Mouse (Mus musculus): ENCODE measurements around the gene Cdyl2. TPM values are rescaled to one million over a fixed set of nuclear protein-coding genes. Genes with fewer than 3 reads are reported as not detected.

The Cdyl2 gene
- polyA plus RNA-seq, 1 experiment from 2014 or later = 12.7 TPM

DNA sequence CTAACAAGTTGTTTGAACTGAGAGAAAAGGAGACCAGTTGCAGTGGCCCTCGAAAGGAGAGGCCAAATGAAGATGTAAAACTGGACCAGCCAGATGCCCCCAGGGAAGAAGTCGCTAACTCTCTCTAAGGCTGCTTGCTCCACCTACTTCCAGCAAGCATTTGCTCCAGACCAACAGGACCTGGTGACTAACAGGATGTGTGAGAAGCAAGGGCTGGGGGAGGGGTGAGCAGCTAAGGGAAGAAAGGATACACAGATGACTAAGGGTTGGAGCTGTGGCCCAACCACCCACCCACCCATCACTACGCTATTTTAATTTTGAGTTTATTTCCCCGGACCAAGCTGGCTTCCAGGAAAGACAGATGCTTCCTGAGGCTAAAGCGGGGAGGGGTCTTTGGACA, 2.5 kb upstream of the Cdyl2 start:
- WGBS = 80% methylated on average over 5 of the region's 5 CpGs
- no peak overlapping the region for H3K4me2 ChIP-seq (replicated peaks)
- peaks cover 9% of the 10 kb centered on the region; the same call in 1 of the 2 replicates for H3K27me3 ChIP-seq (ENCODE audit: control insufficient read depth, insufficient read depth, low read length)
- ATAC-seq (ENCODE audit: low FRiP score) = no peak
- no peak overlapping the region for H3K4me3 ChIP-seq (replicated peaks; ENCODE audit: low read length)
- no peak overlapping the region for H3K9ac ChIP-seq
- H3K4me1 ChIP-seq (replicated peaks; ENCODE audit: control insufficient read depth, insufficient read depth, low read length) = peaks cover 12% of the 10 kb centered on the region; the same call in 1 of the 2 replicates
- DNase-seq (ENCODE audit: low spot score) = no peak
- no peak overlapping the region for H3K27ac ChIP-seq
- H3K36me3 ChIP-seq (replicated peaks; ENCODE audit: control insufficient read depth, insufficient read depth) = no peaks in the 10 kb centered on the region
- H3K9me3 ChIP-seq (ENCODE audit: control insufficient read depth, low read length) = 0 out of 2 replicates have a peak, but pooled peaks cover 5% of the 10 kb centered on the region

DNA sequence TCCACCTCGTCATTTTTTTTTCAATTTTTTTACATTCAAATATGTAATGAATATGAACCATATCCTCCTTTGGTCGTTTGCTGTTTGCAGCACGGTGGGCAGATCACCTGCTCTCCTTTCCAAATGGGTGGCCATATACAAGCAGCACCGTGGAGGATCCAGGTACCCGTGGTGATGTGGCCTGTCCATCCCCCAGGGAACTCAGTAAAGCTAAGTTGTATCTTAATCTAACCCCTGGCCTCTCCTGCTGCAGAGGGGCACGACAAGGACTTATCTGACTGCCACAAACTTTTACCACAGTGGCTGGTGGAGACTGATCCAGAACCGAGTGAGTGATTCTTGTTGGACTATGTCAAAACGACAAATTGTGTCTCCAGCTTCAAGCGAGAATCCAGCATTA, 1.4 kb upstream of the Cdyl2 start:
- H3K4me1 ChIP-seq (replicated peaks; ENCODE audit: control insufficient read depth, insufficient read depth, low read length) = peaks cover 12% of the 10 kb centered on the region; the same call in 1 of the 2 replicates
- DNase-seq (ENCODE audit: low spot score) (no peak), ATAC-seq (ENCODE audit: low FRiP score) (no peak)
- no peak overlapping the region for H3K9ac ChIP-seq
- 53% methylated on average over 9 of the region's 9 CpGs for WGBS
- H3K36me3 ChIP-seq (replicated peaks; ENCODE audit: control insufficient read depth, insufficient read depth) = no peaks in the 10 kb centered on the region
- H3K27ac ChIP-seq = no peak overlapping the region
- no peak overlapping the region for H3K4me2 ChIP-seq (replicated peaks)
- peaks cover 5% of the 10 kb centered on the region; the same call in 1 of the 2 replicates for H3K9me3 ChIP-seq (ENCODE audit: control insufficient read depth, low read length)
- H3K27me3 ChIP-seq (ENCODE audit: control insufficient read depth, insufficient read depth, low read length) = peaks cover 9% of the 10 kb centered on the region; the same call in 1 of the 2 replicates
- no peak overlapping the region for H3K4me3 ChIP-seq (replicated peaks; ENCODE audit: low read length)

DNA sequence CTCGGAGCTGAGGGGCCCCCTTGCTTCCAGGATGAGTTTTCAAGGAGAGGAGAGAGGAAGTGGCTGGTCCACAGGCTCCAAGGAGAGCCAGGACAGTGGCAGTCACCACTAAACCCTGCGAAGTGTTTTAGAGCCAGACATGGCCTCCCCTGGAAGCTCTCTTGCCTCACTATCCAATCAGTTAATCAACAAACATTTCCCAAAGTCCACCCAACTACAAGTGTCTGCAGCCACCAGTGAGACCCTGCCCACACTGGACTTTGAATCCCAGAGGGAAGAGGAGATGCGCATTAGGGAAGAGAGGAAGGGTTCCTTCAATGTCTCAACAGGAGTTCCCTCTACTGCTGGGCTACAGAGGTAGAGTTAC, 840 bp upstream of the Cdyl2 start:
- H3K4me2 ChIP-seq (replicated peaks) = peak overlapping the region; percentile 71
- H3K4me1 ChIP-seq (replicated peaks; ENCODE audit: control insufficient read depth, insufficient read depth, low read length) = peaks cover 12% of the 10 kb centered on the region; the same call in 1 of the 2 replicates
- peak overlapping the region; percentile 82 for H3K9ac ChIP-seq
- H3K27me3 ChIP-seq (ENCODE audit: control insufficient read depth, insufficient read depth, low read length) = peaks cover 9% of the 10 kb centered on the region; the same call in 1 of the 2 replicates
- H3K9me3 ChIP-seq (ENCODE audit: control insufficient read depth, low read length) = peaks cover 11% of the 10 kb centered on the region; the same call in 1 of the 2 replicates
- no peaks in the 10 kb centered on the region for H3K36me3 ChIP-seq (replicated peaks; ENCODE audit: control insufficient read depth, insufficient read depth)
- 10% methylated on average over 3 of the region's 3 CpGs for WGBS
- ATAC-seq (ENCODE audit: low FRiP score) = no peak
- peak overlapping the region; percentile 85; the same call in 1 of the 2 replicates for H3K27ac ChIP-seq
- peak overlapping the region; percentile 85 for H3K4me3 ChIP-seq (replicated peaks; ENCODE audit: low read length)
- no peak for DNase-seq (ENCODE audit: low spot score)

DNA sequence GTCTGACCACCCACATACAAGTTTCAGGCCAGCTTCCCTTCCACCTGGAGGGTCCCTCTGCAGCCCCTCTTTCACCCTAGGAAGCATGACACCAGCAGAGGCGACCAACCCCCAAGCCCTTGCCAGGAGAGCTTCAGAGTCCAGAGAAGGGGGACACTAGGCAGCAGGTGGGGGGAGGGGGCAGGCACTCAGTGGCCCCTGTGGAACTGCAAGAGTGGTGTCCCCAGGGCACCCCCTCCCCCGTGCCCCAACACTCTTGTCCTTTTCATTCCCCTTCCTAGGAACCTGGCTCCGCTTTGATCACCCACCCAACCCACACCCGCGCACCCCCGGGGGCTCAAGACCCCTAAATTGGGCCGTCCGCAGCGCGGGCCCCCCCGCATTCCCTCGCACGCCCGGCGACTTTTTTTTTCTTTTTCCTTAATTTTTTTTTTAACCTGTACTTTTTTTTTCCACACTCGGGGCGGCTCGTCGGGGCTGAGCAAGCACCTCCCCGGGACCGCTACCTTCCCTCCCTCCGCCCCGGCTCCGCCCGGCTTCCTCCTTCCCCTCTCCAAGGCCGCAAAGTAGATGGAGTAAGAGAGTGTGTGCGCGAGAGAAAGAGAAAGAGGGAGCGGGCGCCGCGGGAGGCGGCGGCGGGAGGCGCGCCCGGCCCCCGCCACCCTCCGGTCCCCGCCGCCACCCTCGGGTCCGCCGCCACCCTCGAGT, 661 bp downstream of the Cdyl2 start:
- H3K4me3 ChIP-seq (replicated peaks; ENCODE audit: low read length) = peak overlapping the region; percentile 85
- peaks cover 9% of the 10 kb centered on the region; the same call in 1 of the 2 replicates for H3K27me3 ChIP-seq (ENCODE audit: control insufficient read depth, insufficient read depth, low read length)
- H3K9me3 ChIP-seq (ENCODE audit: control insufficient read depth, low read length) = peaks cover 13% of the 10 kb centered on the region; the same call in 1 of the 2 replicates
- peak overlapping the region; percentile 71 for H3K4me2 ChIP-seq (replicated peaks)
- peak overlapping the region; percentile 85 for H3K27ac ChIP-seq
- no peaks in the 10 kb centered on the region for H3K36me3 ChIP-seq (replicated peaks; ENCODE audit: control insufficient read depth, insufficient read depth)
- H3K9ac ChIP-seq = peak overlapping the region; percentile 82
- peak; percentile 64 for ATAC-seq (ENCODE audit: low FRiP score)
- H3K4me1 ChIP-seq (replicated peaks; ENCODE audit: control insufficient read depth, insufficient read depth, low read length) = peaks cover 12% of the 10 kb centered on the region; the same call in 1 of the 2 replicates
- WGBS = 2% methylated on average over 43 of the region's 46 CpGs
- no peak for DNase-seq (ENCODE audit: low spot score)

DNA sequence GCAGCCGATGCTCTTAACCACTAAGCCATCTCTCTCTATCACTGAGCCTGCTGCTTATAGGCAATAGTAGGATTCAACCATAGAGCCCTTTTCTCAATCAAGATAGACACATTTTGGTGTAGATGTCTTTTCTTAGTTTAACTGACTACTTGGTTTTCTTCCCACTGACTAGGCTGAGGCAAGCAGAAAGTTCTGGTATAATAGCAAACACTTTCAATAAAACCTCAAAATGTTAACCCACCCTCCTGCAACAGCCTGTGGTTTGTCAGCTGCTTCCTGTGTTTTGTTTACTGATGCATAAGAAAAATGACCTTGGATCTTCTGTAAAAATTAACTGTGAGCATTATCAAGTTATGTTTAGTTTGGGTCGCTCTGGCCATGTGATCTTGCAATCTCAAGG, 11.3 kb downstream of the Cdyl2 start:
- no peak for ATAC-seq (ENCODE audit: low FRiP score)
- no peaks in the 10 kb centered on the region for H3K36me3 ChIP-seq (replicated peaks; ENCODE audit: control insufficient read depth, insufficient read depth)
- no peak overlapping the region for H3K27ac ChIP-seq
- no peaks in the 10 kb centered on the region for H3K4me1 ChIP-seq (replicated peaks; ENCODE audit: control insufficient read depth, insufficient read depth, low read length)
- H3K4me3 ChIP-seq (replicated peaks; ENCODE audit: low read length) = no peak overlapping the region
- no peak overlapping the region for H3K4me2 ChIP-seq (replicated peaks)
- H3K27me3 ChIP-seq (ENCODE audit: control insufficient read depth, insufficient read depth, low read length) = no peaks in the 10 kb centered on the region
- WGBS = 97% methylated on average over 2 of the region's 2 CpGs
- no peak overlapping the region for H3K9ac ChIP-seq
- no peak for DNase-seq (ENCODE audit: low spot score)
- H3K9me3 ChIP-seq (ENCODE audit: control insufficient read depth, low read length) = peaks cover 36% of the 10 kb centered on the region

DNA sequence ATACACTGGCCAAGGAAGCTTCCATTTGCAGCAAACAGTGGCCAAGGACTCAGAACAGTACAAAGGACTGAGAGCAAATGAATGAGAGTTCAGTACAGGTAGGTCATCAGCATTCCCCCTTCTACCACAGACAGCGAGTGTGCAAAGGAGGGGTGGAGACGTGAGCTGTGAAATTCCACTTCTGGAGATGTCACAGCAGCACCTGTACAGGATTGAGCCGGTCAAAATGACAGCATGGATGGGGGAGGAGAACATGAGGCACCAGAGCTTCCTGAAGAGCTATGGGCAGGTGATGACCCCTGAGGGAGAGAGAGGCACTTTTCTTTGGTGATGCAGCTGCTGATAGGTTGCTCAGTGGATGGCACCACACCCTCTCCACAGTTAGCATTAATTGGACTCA, 25.3 kb downstream of the Cdyl2 start:
- Histone ChIP-seq H3K9me3 (ENCODE audit: control insufficient read depth, low read length) (peaks cover 22% of the 10 kb centered on the region), H3K36me3 (replicated peaks; ENCODE audit: control insufficient read depth, insufficient read depth) (no peaks in the 10 kb centered on the region), H3K4me1 (replicated peaks; ENCODE audit: control insufficient read depth, insufficient read depth, low read length) (no peaks in the 10 kb centered on the region), H3K4me2 (replicated peaks) (no peak overlapping the region), H3K9ac (no peak overlapping the region), H3K4me3 (replicated peaks; ENCODE audit: low read length) (no peak overlapping the region), H3K27ac (no peak overlapping the region), H3K27me3 (ENCODE audit: control insufficient read depth, insufficient read depth, low read length) (no peaks in the 10 kb centered on the region)
- no peak for ATAC-seq (ENCODE audit: low FRiP score)
- WGBS = 92% methylated on average over 3 of the region's 3 CpGs
- no peak for DNase-seq (ENCODE audit: low spot score)

DNA sequence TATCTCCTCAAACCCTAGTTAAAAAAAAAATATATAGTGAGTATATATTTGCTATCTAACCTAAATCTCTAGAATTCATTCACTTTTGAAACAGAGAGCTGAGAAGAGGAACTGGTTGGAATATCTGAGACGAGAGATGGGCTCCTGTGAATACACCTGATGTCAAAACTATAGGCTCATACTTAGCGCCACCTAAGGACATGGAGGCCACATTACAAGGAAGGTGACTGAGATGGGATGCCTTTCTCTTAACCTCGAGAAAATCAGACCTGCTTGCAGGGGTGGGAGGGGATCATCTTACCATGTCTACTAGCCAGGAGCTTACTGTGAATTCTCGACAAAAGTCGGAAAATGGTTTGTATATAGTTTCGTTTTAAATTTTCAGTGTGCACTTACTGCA, 30.3 kb downstream of the Cdyl2 start:
- DNase-seq (ENCODE audit: low spot score) = no peak
- WGBS = 90% methylated on average over 6 of the region's 6 CpGs
- Histone ChIP-seq H3K27me3 (ENCODE audit: control insufficient read depth, insufficient read depth, low read length) (no peaks in the 10 kb centered on the region), H3K36me3 (replicated peaks; ENCODE audit: control insufficient read depth, insufficient read depth) (no peaks in the 10 kb centered on the region), H3K9ac (no peak overlapping the region), H3K27ac (no peak overlapping the region), H3K4me1 (replicated peaks; ENCODE audit: control insufficient read depth, insufficient read depth, low read length) (no peaks in the 10 kb centered on the region), H3K4me3 (replicated peaks; ENCODE audit: low read length) (no peak overlapping the region), H3K9me3 (ENCODE audit: control insufficient read depth, low read length) (peaks cover 29% of the 10 kb centered on the region; the same call in 1 of the 2 replicates), H3K4me2 (replicated peaks) (no peak overlapping the region)
- no peak for ATAC-seq (ENCODE audit: low FRiP score)

DNA sequence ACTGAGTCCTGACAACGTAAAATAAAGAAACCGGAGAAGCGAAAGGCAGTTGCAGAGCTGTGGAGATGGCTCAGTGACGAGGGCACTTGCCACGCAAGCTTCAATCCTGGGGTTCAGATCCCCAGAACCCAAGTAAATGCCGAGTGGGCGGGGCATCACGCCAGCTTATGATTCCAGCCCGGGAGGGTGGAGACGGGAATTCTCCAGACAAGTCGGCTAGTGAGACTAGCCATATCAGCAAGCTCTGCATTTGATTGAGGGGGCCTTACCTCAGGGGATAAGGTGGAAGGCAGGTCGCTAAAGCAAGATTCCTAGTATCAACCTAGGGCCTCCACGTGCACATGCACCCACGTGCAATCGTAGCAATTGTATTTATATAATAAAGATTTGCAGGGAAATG, 39.9 kb downstream of the Cdyl2 start:
- Histone ChIP-seq H3K36me3 (replicated peaks; ENCODE audit: control insufficient read depth, insufficient read depth) (no peaks in the 10 kb centered on the region), H3K9me3 (ENCODE audit: control insufficient read depth, low read length) (no peaks in the 10 kb centered on the region), H3K9ac (no peak overlapping the region), H3K27ac (no peak overlapping the region), H3K4me3 (replicated peaks; ENCODE audit: low read length) (no peak overlapping the region), H3K4me2 (replicated peaks) (no peak overlapping the region), H3K27me3 (ENCODE audit: control insufficient read depth, insufficient read depth, low read length) (no peaks in the 10 kb centered on the region), H3K4me1 (replicated peaks; ENCODE audit: control insufficient read depth, insufficient read depth, low read length) (no peaks in the 10 kb centered on the region)
- ATAC-seq (ENCODE audit: low FRiP score) (no peak), DNase-seq (ENCODE audit: low spot score) (no peak)
- WGBS = 86% methylated on average over 15 of the region's 15 CpGs

DNA sequence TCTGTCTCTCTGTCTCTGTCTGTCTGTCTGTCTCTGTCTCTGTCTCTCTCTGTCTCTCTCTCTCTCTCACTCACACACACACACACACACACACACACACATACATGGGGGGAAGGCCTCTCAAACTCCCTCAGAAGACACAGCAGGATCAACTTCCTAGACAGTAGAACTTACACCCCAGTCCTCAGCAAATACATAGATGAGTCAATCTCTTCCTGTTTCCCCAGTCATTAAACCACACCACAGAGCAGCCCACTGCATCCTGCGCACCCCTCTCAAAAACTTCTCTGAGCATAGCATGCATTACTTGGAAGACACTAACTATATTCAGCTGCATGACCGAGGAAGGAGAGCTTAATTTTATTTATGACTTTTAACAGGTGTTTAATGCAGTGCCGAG, 43.0 kb downstream of the Cdyl2 start:
- no peak overlapping the region for H3K9ac ChIP-seq

More for the DNA sequence above, 43.0 kb downstream of the Cdyl2 start:
- Histone ChIP-seq H3K27me3 (ENCODE audit: control insufficient read depth, insufficient read depth, low read length) (no peaks in the 10 kb centered on the region), H3K9me3 (ENCODE audit: control insufficient read depth, low read length) (no peaks in the 10 kb centered on the region), H3K27ac (no peak overlapping the region), H3K4me2 (replicated peaks) (no peak overlapping the region), H3K36me3 (replicated peaks; ENCODE audit: control insufficient read depth, insufficient read depth) (no peaks in the 10 kb centered on the region), H3K4me3 (replicated peaks; ENCODE audit: low read length) (no peak overlapping the region), H3K4me1 (replicated peaks; ENCODE audit: control insufficient read depth, insufficient read depth, low read length) (no peaks in the 10 kb centered on the region)
- DNase-seq (ENCODE audit: low spot score) (no peak), ATAC-seq (ENCODE audit: low FRiP score) (no peak)
- 91% methylated on average over 3 of the region's 3 CpGs for WGBS

Data from hindbrain, embryonic 14.5 days (tissue).